8 mouse cellular contexts compared by ENCODE assay signal in the genomic region with DNA sequence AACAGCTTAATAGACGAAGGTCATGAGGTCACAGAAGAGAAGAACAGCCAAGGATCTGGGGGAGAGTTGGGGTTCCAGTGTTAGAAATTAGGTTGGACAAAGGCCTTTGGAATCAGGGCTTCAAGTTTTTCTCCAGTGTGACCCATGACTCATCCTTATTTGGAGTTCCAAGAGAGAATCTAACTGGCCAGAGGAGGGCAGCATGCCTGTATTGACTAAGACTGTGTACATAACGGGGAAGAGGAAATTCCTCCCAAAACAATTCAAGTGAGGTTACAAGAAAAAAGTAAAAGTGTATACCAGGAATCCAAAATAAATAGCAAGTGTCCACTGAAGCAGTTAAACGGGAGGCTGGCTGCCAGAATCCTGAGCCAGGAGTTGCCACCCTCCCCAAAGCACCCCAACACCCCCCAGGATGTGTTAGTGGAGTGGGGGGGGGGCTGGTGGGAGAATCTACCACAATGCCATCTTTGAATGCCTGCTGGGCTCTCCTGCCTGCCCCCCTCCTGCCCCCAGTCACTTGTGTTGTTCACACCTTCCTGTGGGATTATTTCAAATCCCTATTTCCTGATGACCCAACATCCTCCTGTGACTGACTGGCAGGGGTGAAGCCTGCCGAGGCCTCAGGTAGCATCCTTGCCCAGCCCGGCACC. TPM values are rescaled to one million over a fixed set of nuclear protein-coding genes. Genes with fewer than 3 reads are reported as not detected.
DNase-seq lines count a peak whose midpoint lies in the region; ATAC-seq lines count a peak whose summit lies in the region.

No protein-coding gene starts in this region.

- H3K36me3 ChIP-seq in intestine, embryonic 16.5 days (ENCODE audit: control insufficient read depth, insufficient read depth, low read length), result no peaks in the 10 kb centered on the region
- H3K36me3 ChIP-seq in midbrain, embryonic 15.5 days (replicated peaks), result no peaks in the 10 kb centered on the region

- ATAC-seq in intestine, embryonic 16.5 days, result peak; percentile 59; the same call in 1 of the 2 replicates
- ATAC-seq in midbrain, embryonic 15.5 days (replicated peaks), result 0 out of 2 replicates have a peak, but pooled peaks have one; percentile 74

- DNase-seq in ovary, adult 18-20 months (ENCODE audit: low spot score), result peak; percentile 61
- DNase-seq in ovary, postnatal 10 days (ENCODE audit: low spot score), result no peak
- DNase-seq in cerebellum, postnatal 14 days, result peak; percentile 75 to 79
- DNase-seq in gastrocnemius, postnatal 25 days, result peak; percentile 58
- DNase-seq in left cerebral cortex, postnatal 25 days (ENCODE audit: low spot score in 2 of 2), result peak; percentile 45 to 59
- peak; percentile 52 to 77 for DNase-seq in urinary bladder, postnatal 36 days (ENCODE audit: low spot score in 2 of 2)

- H3K27ac ChIP-seq in intestine, embryonic 16.5 days (ENCODE audit: low read length), result no peak overlapping the region
- H3K27ac ChIP-seq in midbrain, embryonic 15.5 days, result no peak overlapping the region

- H3K27me3 ChIP-seq in intestine, embryonic 16.5 days (replicated peaks; ENCODE audit: control insufficient read depth, insufficient read depth, low read length), result no peaks in the 10 kb centered on the region
- H3K27me3 ChIP-seq in midbrain, embryonic 15.5 days (replicated peaks), result no peaks in the 10 kb centered on the region

- intact Hi-C loops in left cerebral cortex, postnatal 25 days (cut with DNase I), result loop anchor here (1.0 to 10.0 kb wide), 2 partner anchors 289 to 324 kb away; a partner anchor contains a TSS

- no peak overlapping the region for H3K4me2 ChIP-seq in intestine, embryonic 16.5 days (ENCODE audit: low read depth, low read length)
- no peak overlapping the region for H3K4me2 ChIP-seq in midbrain, embryonic 15.5 days

- no peaks in the 10 kb centered on the region for H3K9me3 ChIP-seq in intestine, embryonic 16.5 days (ENCODE audit: control insufficient read depth, low read length)
- no peaks in the 10 kb centered on the region for H3K9me3 ChIP-seq in midbrain, embryonic 15.5 days

- 32% methylated on average over 5 of the region's 5 CpGs for WGBS in intestine, embryonic 16.5 days
- WGBS in midbrain, embryonic 15.5 days, result 46% methylated on average over 5 of the region's 5 CpGs

- peaks cover 11% of the 10 kb centered on the region for H3K4me1 ChIP-seq in intestine, embryonic 16.5 days (ENCODE audit: control insufficient read depth, insufficient read depth, low read length)
- peaks cover 2% of the 10 kb centered on the region; the same call in 1 of the 2 replicates for H3K4me1 ChIP-seq in midbrain, embryonic 15.5 days

- H3K4me3 ChIP-seq in intestine, embryonic 16.5 days (ENCODE audit: low read length), result no peak overlapping the region
- H3K4me3 ChIP-seq in midbrain, embryonic 15.5 days, result no peak overlapping the region

- no peak overlapping the region for H3K9ac ChIP-seq in intestine, embryonic 16.5 days (ENCODE audit: low read depth, low read length)
- no peak overlapping the region for H3K9ac ChIP-seq in midbrain, embryonic 15.5 days

RNA-seq across cellular contexts. Expression of a gene that starts 31.9 kb away (rescaled TPM):
- under 1 TPM; 0.31 to 0.46 TPM for total RNA-seq in gastrocnemius, postnatal 25 days (2021)
- 26.4 and 30.1 TPM in 2 replicates for polyA plus RNA-seq in intestine, embryonic 16.5 days (2015; fragmentation: Nextera tagmentation; extraction: Ambion mirVana)
- total RNA-seq in left cerebral cortex, postnatal 25 days (2021), result 10 to 100 TPM; 10.9 to 11.1 TPM
- 48.1 and 49.3 TPM in 2 replicates for polyA plus RNA-seq in midbrain, embryonic 15.5 days (2015; fragmentation: Nextera tagmentation; extraction: Ambion mirVana)

Comparison
In these comparisons a context has a peak if more than half of its experiments do, and no peak if none do; other contexts are left out.
1. RNA of a gene that starts 31.9 kb away (total RNA-seq): 10.9 to 11.1 TPM in left cerebral cortex, postnatal 25 days; 0.31 to 0.46 TPM in gastrocnemius, postnatal 25 days; every median in the first group is over 4 times any median in the second.